Mouse (Mus musculus) limb, embryonic 13.5 days (tissue): Measurements from ENCODE around the gene Iqcf1. TPM values are rescaled to one million over a fixed set of nuclear protein-coding genes. Genes with fewer than 3 reads are reported as not detected.
"Not testable (repeated sequence)": the region's sequence is repeated elsewhere in the genome, so short reads cannot be mapped to it uniquely, and the experiment has no call there.

ENCODE experiments used
- ATAC-seq: fragments of 200-750 bp; cut with Nextera tagmentation; 2 replicates; pipeline ENCODE4 v1.8.0; 2017; ENCODE audit warnings: low read depth, moderate number of reproducible peaks, moderate TSS enrichment; ENCODE audit not compliant: low FRiP score
- H3K27ac ChIP-seq: fragments of 300-500 bp; sonication (generic); 2 replicates; pipeline ENCODE4 v1.5.1; 2015; ENCODE audit warnings: inconsistent platforms, mild to moderate bottlenecking, moderate library complexity
- H3K27me3 ChIP-seq: fragments of 300-500 bp; sonication (generic); 2 replicates; pipeline ENCODE4 v1.6.1; 2015; ENCODE audit warnings: mild to moderate bottlenecking, inconsistent platforms
- H3K36me3 ChIP-seq: fragments of 300-500 bp; sonication (generic); 2 replicates; pipeline ENCODE4 v1.6.1; 2015; ENCODE audit warnings: inconsistent platforms, mild to moderate bottlenecking, moderate library complexity
- H3K4me1 ChIP-seq: fragments of 300-500 bp; sonication (generic); 2 replicates; pipeline ENCODE4 v1.6.1; 2015; ENCODE audit warnings: inconsistent platforms
- H3K4me2 ChIP-seq: fragments of 300-500 bp; sonication (generic); replicated peaks from 2 replicates; pipeline ENCODE4 v1.6.1; 2015; ENCODE audit warnings: inconsistent platforms, mild to moderate bottlenecking, moderate library complexity
- H3K4me3 ChIP-seq: fragments of 300-500 bp; sonication (generic); 2 replicates; pipeline ENCODE4 v1.5.1; 2015; ENCODE audit warnings: moderate library complexity, mild to moderate bottlenecking, inconsistent platforms
- H3K9ac ChIP-seq: fragments of 300-500 bp; sonication (generic); 2 replicates; pipeline ENCODE4 v1.6.1; 2015; ENCODE audit warnings: mild to moderate bottlenecking, inconsistent platforms
- H3K9me3 ChIP-seq: fragments of 300-500 bp; sonication (generic); 2 replicates; pipeline ENCODE4 v1.6.1; 2016; ENCODE audit warnings: inconsistent platforms
- WGBS: fragments of 180-500 bp; shearing (Covaris S2); methylation state at CpG from one replicate; pipeline ENCODE4 v1.1.7; 2015; 5-methylcytosine and 5-hydroxymethylcytosine counted together
- polyA plus RNA-seq: library from polyadenylated mRNA; unstranded; fragments of >200 nt; fragmentation: Nextera tagmentation; extraction: Ambion mirVana; gene quantifications from 2 replicates; pipeline ENCODE4 v1.2.1, GENCODE M21; 2015

The Iqcf1 gene
- polyA plus RNA-seq, 1 experiment from 2014 or later = not detected

- 25% methylated on average over 16 of the region's 16 CpGs for WGBS
- peaks cover 39% of the 10 kb centered on the region for H3K4me1 ChIP-seq
- no peaks in the 10 kb centered on the region for H3K27me3 ChIP-seq
- H3K36me3 ChIP-seq = peaks cover 20% of the 10 kb centered on the region
- H3K9me3 ChIP-seq = no peaks in the 10 kb centered on the region
- peak overlapping the region; percentile 52 for H3K4me2 ChIP-seq
- peak overlapping the region; percentile 79 for H3K4me3 ChIP-seq
- H3K27ac ChIP-seq = peak overlapping the region; percentile 62
- peak; percentile 30 for ATAC-seq
- H3K9ac ChIP-seq = peak overlapping the region; percentile 46; the same call in 1 of the 2 replicates
Observed at GRCm38 (mm10) chr9:106476002-106476923, 23.5 kb upstream of the Iqcf1 start.

- Histone ChIP-seq H3K4me2 (peak within 1 kb of the TSS; percentile 97), H3K36me3 (peaks cover 25% of the 10 kb centered on the region), H3K9ac (peak within 1 kb of the TSS; percentile 80), H3K4me1 (peaks cover 34% of the 10 kb centered on the region), H3K27ac (peak within 1 kb of the TSS; percentile 62), H3K4me3 (peak within 1 kb of the TSS; percentile 79), H3K9me3 (no peaks in the 10 kb centered on the region), H3K27me3 (no peaks in the 10 kb centered on the region)
- peak; percentile 99 for ATAC-seq
- under 1% methylated on average over 41 of the region's 41 CpGs for WGBS
Observed at GRCm38 (mm10) chr9:106476924-106477484, 22.8 kb upstream of the Iqcf1 start, which contains the start of gene Parp3. TSS of gene Parp3 (minus strand) at chr9:106476949.

- H3K27ac ChIP-seq = peak overlapping the region; percentile 10; the same call in 1 of the 2 replicates
- H3K36me3 ChIP-seq = peaks cover 29% of the 10 kb centered on the region
- H3K4me1 ChIP-seq = peaks cover 34% of the 10 kb centered on the region
- H3K9me3 ChIP-seq = no peaks in the 10 kb centered on the region
- peak overlapping the region; percentile 80 for H3K9ac ChIP-seq
- ATAC-seq = no peak
- 4% methylated on average over 16 of the region's 16 CpGs for WGBS
- peak overlapping the region; percentile 79 for H3K4me3 ChIP-seq
- H3K4me2 ChIP-seq = peak overlapping the region; percentile 97
- no peaks in the 10 kb centered on the region for H3K27me3 ChIP-seq
Observed at GRCm38 (mm10) chr9:106477649-106478048, 22.1 kb upstream of the Iqcf1 start.

GRCm38 (mm10) chr9:106478101-106478500 is 21.7 kb upstream of the Iqcf1 start:
- H3K9ac ChIP-seq = peak overlapping the region; percentile 80
- H3K4me3 ChIP-seq = peak overlapping the region; percentile 79
- no peaks in the 10 kb centered on the region for H3K27me3 ChIP-seq
- no peaks in the 10 kb centered on the region for H3K9me3 ChIP-seq
- H3K36me3 ChIP-seq = peaks cover 33% of the 10 kb centered on the region
- ATAC-seq = no peak
- peaks cover 34% of the 10 kb centered on the region for H3K4me1 ChIP-seq
- peak overlapping the region; percentile 97 for H3K4me2 ChIP-seq
- no peak overlapping the region for H3K27ac ChIP-seq
- 83% methylated on average over 9 of the region's 9 CpGs for WGBS

- no peak overlapping the region for H3K4me2 ChIP-seq
- H3K27me3 ChIP-seq = no peaks in the 10 kb centered on the region
- H3K9me3 ChIP-seq = no peaks in the 10 kb centered on the region
- H3K27ac ChIP-seq = no peak overlapping the region
- 88% methylated on average over 7 of the region's 7 CpGs for WGBS
- peaks cover 19% of the 10 kb centered on the region for H3K4me1 ChIP-seq
- no peak overlapping the region for H3K4me3 ChIP-seq
- H3K9ac ChIP-seq = no peak overlapping the region
- ATAC-seq = no peak
- H3K36me3 ChIP-seq = peaks cover 58% of the 10 kb centered on the region
Observed at GRCm38 (mm10) chr9:106480541-106480940, 19.2 kb upstream of the Iqcf1 start.

- ATAC-seq = no peak
- Histone ChIP-seq H3K36me3 (peaks cover 63% of the 10 kb centered on the region), H3K27me3 (no peaks in the 10 kb centered on the region), H3K9me3 (no peaks in the 10 kb centered on the region), H3K4me3 (no peak overlapping the region), H3K4me2 (no peak overlapping the region), H3K9ac (no peak overlapping the region; the same call in 1 of the 2 replicates), H3K27ac (no peak overlapping the region), H3K4me1 (peaks cover 15% of the 10 kb centered on the region)
- 94% methylated on average over 15 of the region's 15 CpGs for WGBS
Observed at GRCm38 (mm10) chr9:106481075-106481474, 18.7 kb upstream of the Iqcf1 start.

GRCm38 (mm10) chr9:106481676-106482075 is 18.1 kb upstream of the Iqcf1 start:
- peaks cover 68% of the 10 kb centered on the region for H3K36me3 ChIP-seq
- WGBS = 94% methylated on average over 13 of the region's 13 CpGs
- no peak overlapping the region for H3K4me3 ChIP-seq
- no peak for ATAC-seq
- H3K9ac ChIP-seq = no peak overlapping the region
- no peaks in the 10 kb centered on the region for H3K9me3 ChIP-seq
- peaks cover 9% of the 10 kb centered on the region for H3K4me1 ChIP-seq
- no peak overlapping the region for H3K27ac ChIP-seq
- H3K27me3 ChIP-seq = no peaks in the 10 kb centered on the region
- H3K4me2 ChIP-seq = no peak overlapping the region

- Histone ChIP-seq H3K4me1 (peaks cover 7% of the 10 kb centered on the region), H3K27ac (no peak overlapping the region), H3K36me3 (peaks cover 68% of the 10 kb centered on the region), H3K4me3 (no peak overlapping the region), H3K4me2 (no peak overlapping the region), H3K9ac (no peak overlapping the region), H3K9me3 (no peaks in the 10 kb centered on the region), H3K27me3 (no peaks in the 10 kb centered on the region)
- 85% methylated on average over 17 of the region's 17 CpGs for WGBS
- ATAC-seq = no peak
Observed at GRCm38 (mm10) chr9:106482578-106483115, 17.1 kb upstream of the Iqcf1 start.

GRCm38 (mm10) chr9:106483136-106483535 is 16.6 kb upstream of the Iqcf1 start:
- peaks cover 68% of the 10 kb centered on the region for H3K36me3 ChIP-seq
- no peaks in the 10 kb centered on the region for H3K27me3 ChIP-seq
- no peak overlapping the region for H3K4me3 ChIP-seq
- H3K27ac ChIP-seq = no peak overlapping the region
- H3K4me1 ChIP-seq = peaks cover 2% of the 10 kb centered on the region
- no peak overlapping the region for H3K4me2 ChIP-seq
- no peak overlapping the region for H3K9ac ChIP-seq
- no peaks in the 10 kb centered on the region for H3K9me3 ChIP-seq
- WGBS = 93% methylated on average over 10 of the region's 10 CpGs
- ATAC-seq = no peak

- no peak for ATAC-seq
- H3K27ac ChIP-seq = no peak overlapping the region
- H3K4me2 ChIP-seq = no peak overlapping the region
- peaks cover 68% of the 10 kb centered on the region for H3K36me3 ChIP-seq
- H3K9me3 ChIP-seq = no peaks in the 10 kb centered on the region
- no peak overlapping the region for H3K4me3 ChIP-seq
- no peak overlapping the region for H3K9ac ChIP-seq
- H3K27me3 ChIP-seq = no peaks in the 10 kb centered on the region
- H3K4me1 ChIP-seq = no peaks in the 10 kb centered on the region
- WGBS = 90% methylated on average over 17 of the region's 17 CpGs
Observed at GRCm38 (mm10) chr9:106483606-106484005, 16.2 kb upstream of the Iqcf1 start.

GRCm38 (mm10) chr9:106485076-106485475 is 14.7 kb upstream of the Iqcf1 start:
- Histone ChIP-seq H3K9me3 (no peaks in the 10 kb centered on the region), H3K36me3 (peaks cover 60% of the 10 kb centered on the region), H3K27me3 (no peaks in the 10 kb centered on the region), H3K4me2 (no peak overlapping the region), H3K27ac (no peak overlapping the region), H3K4me1 (no peaks in the 10 kb centered on the region), H3K9ac (no peak overlapping the region), H3K4me3 (no peak overlapping the region)
- no peak for ATAC-seq
- 87% methylated on average over 10 of the region's 10 CpGs for WGBS

- H3K4me2 ChIP-seq, H3K4me1 ChIP-seq, H3K9ac ChIP-seq, H3K4me3 ChIP-seq, H3K27me3 ChIP-seq, ATAC-seq, H3K27ac ChIP-seq, H3K9me3 ChIP-seq: not testable (repeated sequence)
- WGBS = 82% methylated on average over 6 of the region's 6 CpGs
- H3K36me3 ChIP-seq = peaks cover 40% of the 10 kb centered on the region
Observed at GRCm38 (mm10) chr9:106487602-106488001, 12.2 kb upstream of the Iqcf1 start.
